Mouse (Mus musculus): ENCODE measurements around the gene Obsl1.

DNA sequence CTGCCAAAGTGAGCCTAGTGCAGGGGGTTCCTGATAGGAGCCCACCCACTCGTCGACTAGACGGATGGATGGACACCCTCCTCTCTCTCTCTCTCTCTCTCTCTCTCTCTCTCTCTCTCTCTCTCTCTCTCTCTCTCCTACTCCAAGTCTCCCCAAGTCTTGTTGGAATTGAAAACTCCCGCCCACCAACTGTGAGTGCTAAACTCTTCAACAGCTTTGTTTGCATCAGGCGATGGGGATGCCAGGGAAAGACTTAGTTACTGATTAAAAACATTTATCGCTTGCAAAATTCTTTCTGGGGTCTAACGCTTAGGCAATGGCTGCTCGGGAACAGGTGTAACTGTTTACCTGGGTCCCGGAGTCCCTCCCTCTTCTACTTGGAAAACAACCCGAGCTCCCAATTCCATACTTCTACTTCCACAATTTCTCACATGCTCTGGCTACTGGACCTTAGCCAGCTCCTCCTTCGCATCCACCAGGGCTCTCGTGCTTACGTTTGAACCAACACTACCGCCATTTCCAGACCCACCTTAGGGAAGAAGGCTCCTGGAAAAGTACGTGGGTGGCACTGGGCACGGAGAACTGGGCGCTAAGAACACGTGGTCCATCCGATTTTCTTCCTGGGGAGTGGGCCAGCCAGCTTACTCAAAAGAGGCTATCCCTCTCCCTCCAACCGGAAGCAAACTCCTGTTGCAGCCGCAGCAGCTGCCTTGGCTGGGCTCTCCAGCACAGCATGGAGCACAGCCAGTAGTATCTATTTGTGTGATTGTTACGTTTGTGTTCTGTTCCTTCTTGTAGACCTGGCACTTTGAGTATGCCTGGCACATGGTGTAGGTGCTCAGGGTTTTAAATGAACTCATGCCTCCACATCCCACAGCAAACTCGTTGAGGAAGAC is 47.2 kb downstream of the Obsl1 start:
- TF ChIP-seq POLR2A (IDR thresholded peaks at IDR 0.05; ENCODE audit: borderline replicate concordance, control insufficient read depth, low read depth, low read length) (no peak), CTCF (IDR thresholded peaks at IDR 0.05; ENCODE audit: control insufficient read depth, insufficient read depth, low read length) (no peak)
